8 mouse cellular contexts compared by ENCODE assay signal in genomic region chr14:34219786-34220198, GRCm38 (mm10). TPM values are rescaled to one million over a fixed set of nuclear protein-coding genes. Genes with fewer than 3 reads are reported as not detected.
DNase-seq lines count a peak whose midpoint lies in the region; ATAC-seq and TF ChIP-seq lines count a peak whose summit lies in the region.

No protein-coding gene starts in this region.

- H3K4me2 ChIP-seq in embryonic facial prominence, embryonic 15.5 days (replicated peaks) = peak overlapping the region; percentile 54
- peak overlapping the region; percentile 69 for H3K4me2 ChIP-seq in limb, embryonic 12.5 days

- no peaks in the 10 kb centered on the region for H3K9me3 ChIP-seq in embryonic facial prominence, embryonic 15.5 days (replicated peaks)
- no peaks in the 10 kb centered on the region for H3K9me3 ChIP-seq in limb, embryonic 12.5 days

- DNase-seq in kidney, postnatal 14 days = peak; percentile 12
- no peak for DNase-seq in kidney, adult 8-10 months
- peak; percentile 27 for DNase-seq in retina, embryonic 14.5 days (ENCODE audit: low spot score)
- no peak for DNase-seq in thymus, adult 2 months
- DNase-seq in layer of hippocampus, adult 11-12 months (ENCODE audit: low spot score) = no peak

- no peak for TF ChIP-seq POLR2A in thymus, adult 2 months (IDR thresholded peaks at IDR 0.05; ENCODE audit: control insufficient read depth, extremely low read depth, insufficient read depth, low read length, poor library complexity)

- ATAC-seq in embryonic facial prominence, embryonic 15.5 days (ENCODE audit: insufficient number of reproducible peaks, low FRiP score, low TSS enrichment, low read depth) = no peak
- no peak for ATAC-seq in limb, embryonic 12.5 days (ENCODE audit: insufficient number of reproducible peaks, insufficient read depth, low FRiP score, low TSS enrichment, low read depth)
- ATAC-seq in erythroid progenitor cell, adult 5-6 weeks (replicated peaks; ENCODE audit: low FRiP score, poor library complexity, severe bottlenecking) = no peak

- no peaks in the 10 kb centered on the region for H3K36me3 ChIP-seq in embryonic facial prominence, embryonic 15.5 days
- H3K36me3 ChIP-seq in limb, embryonic 12.5 days = no peaks in the 10 kb centered on the region
- H3K36me3 ChIP-seq in thymus, adult 2 months (ENCODE audit: control insufficient read depth, insufficient read depth, low read length) = no peaks in the 10 kb centered on the region

- no peak overlapping the region for H3K27ac ChIP-seq in embryonic facial prominence, embryonic 15.5 days (replicated peaks)
- H3K27ac ChIP-seq in limb, embryonic 12.5 days = no peak overlapping the region
- H3K27ac ChIP-seq in thymus, adult 2 months (ENCODE audit: control insufficient read depth, insufficient read depth, low read length) = no peak overlapping the region

- H3K4me3 ChIP-seq in embryonic facial prominence, embryonic 15.5 days (replicated peaks) = peak overlapping the region; percentile 29
- peak overlapping the region; percentile 41 for H3K4me3 ChIP-seq in limb, embryonic 12.5 days (replicated peaks)
- H3K4me3 ChIP-seq in thymus, adult 2 months (ENCODE audit: control insufficient read depth, insufficient read depth, low read length) = no peak overlapping the region

- TF ChIP-seq CTCF in thymus, adult 2 months (IDR thresholded peaks at IDR 0.05; ENCODE audit: borderline replicate concordance, control insufficient read depth, extremely low read depth, insufficient read depth, low read length, poor library complexity) = no peak

- peaks cover 30% of the 10 kb centered on the region for H3K27me3 ChIP-seq in embryonic facial prominence, embryonic 15.5 days
- peaks cover 50% of the 10 kb centered on the region for H3K27me3 ChIP-seq in limb, embryonic 12.5 days
- no peaks in the 10 kb centered on the region; the same call in 1 of the 2 replicates for H3K27me3 ChIP-seq in thymus, adult 2 months (ENCODE audit: control insufficient read depth, insufficient read depth, low read length)

- H3K4me1 ChIP-seq in embryonic facial prominence, embryonic 15.5 days = peaks cover 5% of the 10 kb centered on the region
- peaks cover 8% of the 10 kb centered on the region for H3K4me1 ChIP-seq in limb, embryonic 12.5 days (replicated peaks)
- no peaks in the 10 kb centered on the region for H3K4me1 ChIP-seq in thymus, adult 2 months (replicated peaks; ENCODE audit: control insufficient read depth, insufficient read depth, low read length)

- no peak overlapping the region for H3K9ac ChIP-seq in embryonic facial prominence, embryonic 15.5 days
- H3K9ac ChIP-seq in limb, embryonic 12.5 days (replicated peaks) = peak overlapping the region; percentile 50; the same call in 1 of the 2 replicates

- WGBS in embryonic facial prominence, embryonic 15.5 days = 3% methylated on average over 29 of the region's 29 CpGs
- 3% methylated on average over 26 of the region's 29 CpGs for WGBS in limb, embryonic 12.5 days
- WGBS in thymus, adult 2 months = 4% methylated on average over 29 of the region's 29 CpGs

RNA-seq across cellular contexts. Expression of gene Syt15, which starts 0.4 kb away (rescaled TPM):
- polyA plus RNA-seq in embryonic facial prominence, embryonic 15.5 days (2015; fragmentation: Nextera tagmentation; extraction: Ambion mirVana) = 1.2 TPM in 2 replicates
- polyA plus RNA-seq in limb, embryonic 12.5 days (2016; fragmentation: Nextera tagmentation; extraction: Ambion mirVana) = 0.12 and 0.16 TPM in 2 replicates
- total RNA-seq in erythroid progenitor cell, adult 5-6 weeks (2015; ENCODE audit: low replicate concordance) = not detected in 2 replicates
- not detected in 2 replicates for total RNA-seq in erythroid progenitor cell, adult 5-6 weeks (2017; ENCODE audit: low replicate concordance)
- 1.3 and 1.5 TPM in 2 replicates for polyA plus RNA-seq in thymus, adult 2 months (2012; rRNA removed)

RNA-seq across cellular contexts. Expression of gene Gprin2, which starts 18.3 kb away (rescaled TPM):
- polyA plus RNA-seq in embryonic facial prominence, embryonic 15.5 days (2015; fragmentation: Nextera tagmentation; extraction: Ambion mirVana) = 1.8 and 2.0 TPM in 2 replicates
- polyA plus RNA-seq in limb, embryonic 12.5 days (2016; fragmentation: Nextera tagmentation; extraction: Ambion mirVana) = 1.7 and 2.4 TPM in 2 replicates
- total RNA-seq in erythroid progenitor cell, adult 5-6 weeks (2015; ENCODE audit: low replicate concordance) = not detected in 2 replicates
- total RNA-seq in erythroid progenitor cell, adult 5-6 weeks (2017; ENCODE audit: low replicate concordance) = not detected in 2 replicates
- polyA plus RNA-seq in thymus, adult 2 months (2012; rRNA removed) = 0.05 and 0.08 TPM in 2 replicates

Comparison
In these comparisons a context has a peak if more than half of its experiments do, and no peak if none do; other contexts are left out.
1. DNase-seq: peak in kidney, postnatal 14 days (single experiment) and retina, embryonic 14.5 days (single experiment); none in kidney, adult 8-10 months (0 of 2), thymus, adult 2 months (single experiment) and layer of hippocampus, adult 11-12 months (single experiment).